Mouse (Mus musculus) kidney, postnatal 36 days (tissue): ENCODE data around the gene Mapk8ip1.
"Not testable (repeated sequence)": the region's sequence is repeated elsewhere in the genome, so short reads cannot be mapped to it uniquely, and the experiment has no call there.

Source experiments
- DNase-seq, 2 experiments: peaks; one replicate each; pipeline ENCODE4 v3.0.0; 2021 to 2022; ENCODE audit warnings: mixed read lengths in 2 of 2

The Mapk8ip1 gene

DNA sequence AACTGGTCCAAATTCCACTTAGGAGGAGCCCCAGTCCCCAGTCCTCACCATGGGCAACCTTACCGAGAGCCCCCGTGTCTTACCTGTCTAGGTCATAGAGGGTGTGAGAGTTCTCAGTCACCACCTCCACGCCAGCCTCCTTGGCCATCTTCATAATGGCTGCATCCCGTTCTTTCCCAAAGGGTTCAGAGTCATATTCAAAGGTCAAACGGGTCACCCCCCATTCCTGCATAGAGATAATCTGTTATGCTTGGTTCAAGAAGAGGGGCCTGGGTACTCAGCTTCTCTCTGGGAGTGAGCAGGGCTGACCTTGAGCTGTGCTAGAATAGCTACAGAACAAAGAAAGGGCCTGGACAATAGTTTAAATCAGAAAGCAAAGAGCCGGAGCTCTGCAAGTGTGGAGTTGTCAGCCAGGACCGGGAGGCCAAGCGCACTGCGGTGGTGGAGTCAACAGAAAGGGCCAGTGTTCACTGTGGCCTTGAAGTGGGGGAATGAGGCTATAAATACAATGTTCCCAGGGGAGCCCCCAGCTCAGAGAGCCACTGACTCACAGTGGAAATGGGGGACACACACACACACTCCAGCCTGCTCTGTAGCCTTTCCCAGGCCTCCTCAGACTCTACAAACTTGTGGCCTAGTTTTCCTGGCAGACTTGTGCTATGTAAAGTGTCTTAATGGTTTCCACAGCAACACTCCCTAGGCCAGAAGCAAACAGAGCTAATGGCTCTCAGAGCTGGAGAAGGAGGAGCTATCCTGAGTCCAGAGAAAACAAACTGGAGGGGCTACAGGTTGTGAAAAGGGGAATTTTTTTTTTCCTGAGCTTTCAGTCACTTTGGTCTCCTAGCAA, 23.6 kb upstream of the Mapk8ip1 start:
- peak in 1 of 2 experiments; percentile 58 for DNase-seq

DNA sequence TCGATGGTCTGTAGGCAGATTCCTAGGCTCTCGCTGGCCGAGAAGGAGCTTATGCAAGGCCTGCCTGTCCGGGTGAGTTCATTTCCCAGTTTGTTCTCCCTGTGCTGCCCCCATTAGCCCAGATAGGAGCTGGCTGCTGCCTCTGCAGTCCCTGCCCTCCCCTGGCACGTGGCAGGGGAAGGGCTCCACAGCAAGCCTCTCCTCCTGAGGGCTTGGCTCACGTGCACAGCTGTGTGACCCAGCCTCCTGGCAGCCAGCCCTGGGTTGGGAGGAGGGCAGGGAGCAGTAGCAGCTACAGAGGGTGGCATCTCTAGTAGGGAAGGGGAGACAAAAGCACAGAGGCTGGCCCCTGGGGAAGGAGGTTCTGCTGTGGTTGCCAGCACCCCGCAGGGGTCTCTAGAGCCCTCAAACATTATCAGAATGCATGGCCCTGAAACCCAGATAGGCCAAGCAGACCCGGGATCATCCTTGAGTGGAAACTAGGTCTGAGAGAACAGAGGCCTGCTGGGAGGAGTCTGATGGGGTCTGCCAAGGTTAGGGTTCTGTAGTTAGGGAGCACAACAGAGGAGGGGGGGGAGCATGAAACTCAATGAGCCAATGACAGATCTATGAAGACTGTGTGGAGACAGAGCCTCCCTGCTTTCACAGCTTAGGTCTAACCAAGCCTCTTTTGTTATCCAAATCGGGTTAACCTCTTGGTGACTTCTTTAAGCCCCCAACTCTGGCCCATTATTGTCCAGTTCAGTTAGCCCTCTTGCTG, 22.8 kb upstream of the Mapk8ip1 start:
- DNase-seq: peak; percentile 98 to 99

DNA sequence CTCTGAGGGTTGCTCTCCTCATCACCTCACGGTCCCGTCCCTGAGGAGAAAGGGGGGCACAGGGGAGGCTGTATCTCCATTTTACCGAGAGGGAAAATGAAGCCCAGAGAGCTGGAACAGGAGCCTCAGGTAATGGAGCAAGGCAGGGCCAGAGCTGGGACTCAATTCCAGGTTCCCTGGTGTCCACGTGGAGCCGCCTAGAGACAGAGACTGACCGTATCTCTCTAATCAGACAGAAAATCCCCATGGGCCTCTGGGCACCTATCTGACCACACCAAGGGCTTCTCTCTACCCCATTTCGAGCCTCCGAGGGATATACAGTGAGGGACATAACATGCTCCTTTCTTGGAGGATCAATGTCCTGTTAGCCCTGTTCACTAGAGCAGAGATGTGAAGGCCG, 22.1 kb upstream of the Mapk8ip1 start:
- DNase-seq: no peak

DNA sequence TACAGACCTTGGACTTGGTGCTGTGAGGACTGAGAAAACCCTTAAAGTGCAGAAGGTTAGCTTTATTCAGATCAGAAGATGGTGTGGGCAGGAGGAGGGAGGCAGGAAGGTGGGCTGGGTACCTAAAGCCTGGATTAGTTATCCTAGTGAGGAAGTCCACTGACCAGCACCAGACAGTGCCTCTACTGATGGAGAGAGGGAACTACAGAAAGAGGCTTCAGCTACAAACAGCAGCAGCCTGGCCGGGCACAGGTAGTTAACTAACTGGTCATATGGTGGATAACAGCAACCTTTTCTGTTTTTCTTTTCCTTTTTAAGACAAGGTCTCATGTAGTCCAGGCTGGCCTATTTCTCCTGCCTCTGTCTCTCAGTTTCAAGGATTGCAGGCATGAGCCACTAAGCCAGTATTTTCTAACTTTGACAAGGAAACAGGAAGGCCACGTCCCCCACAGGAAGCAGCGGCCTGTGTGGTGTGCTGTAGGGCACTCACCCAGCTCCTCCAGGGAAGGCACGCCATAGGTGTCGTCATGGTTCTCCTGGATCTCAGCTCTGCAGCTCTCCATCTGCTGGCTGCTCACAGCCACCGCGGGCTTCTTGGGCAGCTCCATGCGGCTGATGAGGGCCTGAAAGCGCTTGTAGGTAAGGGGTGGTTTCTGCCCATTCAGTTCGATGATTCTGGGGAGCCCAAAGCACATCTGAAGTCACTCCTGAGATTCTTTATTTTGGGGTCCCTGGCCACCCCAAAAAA, 21.5 kb upstream of the Mapk8ip1 start:
- peak in 1 of 2 experiments; percentile 50 for DNase-seq

DNA sequence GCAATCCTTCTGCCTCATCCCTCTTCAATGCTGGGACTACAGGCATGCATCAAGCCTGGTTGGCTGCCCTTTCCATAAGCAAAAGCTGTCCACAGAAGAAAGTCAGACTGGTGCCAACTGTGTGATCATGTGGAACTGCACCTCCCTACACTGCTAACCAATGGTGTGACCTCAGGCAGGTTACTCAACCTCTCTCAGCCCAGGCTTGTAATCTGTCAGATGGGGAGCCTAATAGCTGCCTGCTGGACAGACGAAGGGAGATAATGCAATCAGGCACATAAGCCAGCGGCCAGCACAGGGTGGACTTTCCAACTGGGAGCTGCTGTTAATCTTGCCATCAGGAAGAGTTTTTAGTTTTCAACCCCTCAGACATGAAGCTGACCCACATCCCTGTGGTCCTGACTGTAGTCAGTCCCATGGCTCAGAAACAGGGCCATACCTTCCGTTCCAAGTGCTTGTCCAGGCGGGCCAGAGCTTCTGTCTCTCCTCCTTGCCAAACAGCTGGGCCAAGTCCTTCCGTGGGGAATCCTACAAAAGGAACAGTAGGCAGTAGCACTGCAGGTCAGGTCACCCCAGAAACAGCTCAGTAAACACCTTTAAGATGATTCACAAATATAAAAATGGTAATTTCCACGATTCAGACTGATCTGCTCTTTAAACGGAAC, 20.8 kb upstream of the Mapk8ip1 start:
- DNase-seq: peak; percentile 53 to 79

DNA sequence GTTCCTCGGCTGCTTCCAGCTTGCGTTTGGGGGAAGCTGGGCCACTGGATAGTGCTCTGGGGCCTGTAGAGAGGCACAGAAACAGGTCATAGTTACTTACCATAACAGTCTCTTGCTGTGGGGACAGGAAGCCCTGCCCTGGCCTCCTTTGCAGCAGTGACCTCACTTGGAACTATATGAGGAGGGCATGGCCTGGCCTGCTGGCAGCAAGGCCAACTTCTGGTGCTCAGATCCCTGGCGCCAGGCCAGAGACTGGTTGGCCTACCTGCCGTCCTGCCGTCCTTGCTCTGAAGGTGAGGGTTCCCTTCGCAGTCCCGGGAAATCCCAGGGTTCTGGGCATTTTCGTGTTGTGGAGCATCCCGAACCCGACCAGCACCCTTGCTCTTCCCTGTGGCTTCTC, 10.6 kb upstream of the Mapk8ip1 start:
- peak in 1 of 2 experiments; percentile 69 for DNase-seq

DNA sequence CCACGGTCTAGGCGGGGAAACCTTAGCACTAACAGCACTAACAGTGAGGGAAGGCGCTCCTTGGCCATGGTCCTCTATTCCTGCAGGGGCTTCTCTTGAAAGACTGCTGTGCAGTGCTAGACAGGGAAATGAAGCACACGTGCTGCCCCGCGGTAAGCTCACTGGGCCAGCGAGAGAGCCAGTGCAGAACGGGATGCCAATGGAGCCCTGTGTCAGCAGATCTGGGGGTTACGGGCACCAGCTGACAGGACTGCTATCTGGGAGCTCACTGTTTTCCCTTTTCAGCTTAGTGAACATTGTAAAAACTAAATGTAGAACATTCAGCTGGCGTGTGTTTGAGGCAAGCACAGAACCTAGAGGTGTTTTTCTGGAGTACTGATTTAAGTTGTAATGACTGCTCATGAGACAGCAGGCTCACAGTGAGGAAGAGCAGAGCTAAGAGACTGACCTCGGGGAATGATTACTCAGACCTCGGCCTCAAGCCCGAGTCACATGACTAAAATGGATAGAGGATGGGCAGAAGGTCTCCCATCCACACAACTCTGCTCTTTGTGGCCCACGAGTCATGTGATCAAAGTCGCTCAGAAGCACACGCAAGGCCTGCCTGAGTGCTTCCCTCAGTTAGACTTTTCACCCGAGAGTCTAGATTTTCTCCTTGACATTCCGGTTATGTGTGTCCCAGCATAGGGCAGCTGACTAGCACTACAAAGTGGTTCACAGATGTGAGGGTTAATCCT, 7.4 kb upstream of the Mapk8ip1 start:
- peak; percentile 68 to 75 for DNase-seq

DNA sequence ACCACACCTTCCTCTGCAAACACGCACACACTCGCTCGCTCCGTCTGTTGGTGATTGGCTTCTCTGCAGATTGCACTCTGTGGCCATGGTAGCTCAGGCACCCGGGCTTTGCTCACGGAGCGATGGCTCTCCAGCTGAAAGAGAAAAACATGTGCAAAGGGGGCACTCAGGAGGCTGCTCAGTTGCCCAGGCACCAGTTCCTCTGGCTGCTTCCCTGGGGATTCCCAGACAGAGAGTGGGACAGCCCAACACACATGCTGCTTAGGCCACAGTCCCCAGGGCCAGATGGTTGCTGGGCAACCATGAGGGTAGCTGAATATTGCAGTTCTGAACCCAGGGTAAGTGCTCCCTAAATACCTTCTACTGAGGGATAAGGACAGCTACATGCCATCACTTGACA, 4.6 kb upstream of the Mapk8ip1 start:
- no peak for DNase-seq

DNA sequence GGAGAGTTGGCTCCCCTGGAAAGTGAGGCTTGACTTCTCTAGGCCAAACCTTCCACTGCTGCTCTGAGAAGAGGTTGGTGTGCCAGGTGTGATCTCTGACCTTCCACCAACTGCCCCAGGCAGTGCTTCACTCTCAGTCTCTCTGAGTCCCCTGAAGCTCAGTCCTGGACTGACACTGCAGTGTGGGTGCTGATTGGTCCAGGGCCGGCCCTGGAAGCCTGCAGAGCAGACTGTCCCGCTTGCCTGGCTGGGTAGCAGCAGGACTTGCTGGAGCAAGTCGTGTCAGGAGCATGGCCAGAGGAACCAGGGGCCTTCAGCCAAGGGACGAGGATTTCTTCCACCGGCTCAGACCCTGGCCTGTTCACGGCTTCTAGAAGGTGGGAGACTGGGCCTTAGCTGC, 3.7 kb upstream of the Mapk8ip1 start:
- no peak for DNase-seq

DNA sequence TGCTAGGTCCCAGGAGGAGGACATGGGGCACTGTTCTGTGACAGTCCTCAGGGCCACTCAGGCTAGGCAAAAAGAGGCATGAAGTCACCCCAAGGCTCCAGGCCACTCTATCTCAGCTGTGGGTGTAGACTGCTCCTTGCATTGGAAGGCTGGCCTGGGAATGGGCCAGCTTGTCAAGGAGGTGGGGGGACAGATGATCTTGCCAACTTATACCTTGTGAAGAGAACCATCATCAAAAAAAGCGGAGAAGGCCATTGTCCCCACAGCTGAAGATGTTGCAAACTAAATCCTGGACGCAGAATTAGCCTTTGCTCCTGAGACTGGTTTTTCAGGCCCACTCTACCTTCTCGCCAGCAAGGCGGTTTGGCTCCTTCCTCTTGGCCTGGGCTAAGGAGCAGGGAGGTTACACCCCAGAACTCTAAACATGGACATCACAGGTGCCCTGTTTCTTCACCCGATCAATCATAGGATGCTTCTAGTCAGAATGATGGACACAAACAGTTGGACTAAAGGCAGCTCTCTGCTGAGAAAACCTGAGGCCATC, 2.8 kb upstream of the Mapk8ip1 start:
- DNase-seq: no peak

DNA sequence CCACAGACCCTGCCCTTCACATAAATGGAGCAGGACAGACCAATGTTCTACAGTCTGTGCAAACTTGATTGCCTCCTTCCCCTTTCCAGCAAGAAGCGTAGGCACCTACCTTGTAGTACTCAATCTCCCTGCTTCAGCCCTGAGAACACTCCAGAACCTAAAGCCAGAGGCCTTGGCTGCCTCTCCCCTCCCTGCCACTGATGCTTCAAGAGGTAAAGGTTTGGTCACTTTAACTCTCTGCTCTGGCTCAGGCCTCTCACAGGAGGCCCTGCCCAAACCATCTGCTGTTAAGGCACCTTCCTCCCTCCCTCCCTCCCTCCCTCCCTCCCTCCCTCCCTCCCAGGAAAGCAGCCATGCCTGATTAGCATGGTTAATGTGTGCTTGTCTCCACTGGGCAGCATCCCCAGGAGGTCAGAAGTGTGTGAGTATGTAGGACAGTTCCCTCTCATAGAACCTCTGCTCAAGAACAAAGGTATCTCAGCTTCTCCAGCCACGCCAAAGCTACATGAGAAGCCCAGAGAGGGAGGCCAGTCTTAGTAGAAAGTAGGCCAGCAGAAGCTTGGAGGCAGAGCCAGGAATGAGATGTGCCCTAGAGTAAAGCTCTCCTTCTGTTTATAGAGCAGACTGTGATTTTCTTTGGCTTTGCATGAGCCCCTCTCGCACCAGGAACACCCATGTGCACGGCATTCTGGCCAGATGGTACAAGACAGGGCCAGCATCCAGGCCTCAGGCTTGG, 1.7 kb upstream of the Mapk8ip1 start:
- peak; percentile 65 to 76 for DNase-seq

DNA sequence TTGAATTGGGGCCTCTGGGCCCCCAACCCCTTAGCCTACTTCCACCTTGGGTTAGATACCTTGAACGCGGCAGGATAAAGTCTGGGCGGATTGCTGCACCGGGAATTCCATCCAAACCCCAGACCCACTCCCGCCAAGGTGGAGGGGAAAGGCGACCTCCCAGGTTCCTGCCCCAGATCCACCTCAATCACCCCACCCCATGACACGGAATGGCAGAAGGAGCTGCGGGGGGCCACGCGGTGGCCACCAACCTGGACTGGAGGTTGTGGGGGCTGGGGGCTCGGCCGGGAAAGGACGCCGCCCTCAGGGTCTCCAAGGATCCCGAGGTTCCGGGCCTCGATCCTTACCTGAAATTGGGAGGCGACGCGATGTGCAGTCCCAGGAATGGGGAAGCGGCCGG, 381 bp downstream of the Mapk8ip1 start:
- DNase-seq: no peak

DNA sequence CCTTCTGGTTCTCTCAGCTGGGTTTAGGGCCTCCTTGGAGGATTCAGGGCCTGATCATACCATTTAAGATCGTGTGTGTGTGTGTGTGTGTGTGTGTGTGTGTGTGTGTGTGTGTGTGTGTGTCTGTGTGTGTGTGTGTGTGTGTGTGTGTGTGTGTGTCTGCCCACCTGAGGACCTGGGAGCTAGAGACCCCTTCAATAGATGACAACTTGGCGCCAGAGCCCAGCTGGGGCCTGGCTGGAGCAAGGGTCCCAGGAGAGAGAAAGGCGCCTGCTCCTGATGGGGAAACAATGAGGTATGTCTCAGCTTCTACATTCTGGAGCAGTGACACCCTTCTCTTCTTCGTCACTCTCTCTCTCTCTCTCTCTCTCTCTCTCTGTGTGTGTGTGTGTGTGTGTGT, 1.2 kb downstream of the Mapk8ip1 start:
- DNase-seq: not testable (repeated sequence)

DNA sequence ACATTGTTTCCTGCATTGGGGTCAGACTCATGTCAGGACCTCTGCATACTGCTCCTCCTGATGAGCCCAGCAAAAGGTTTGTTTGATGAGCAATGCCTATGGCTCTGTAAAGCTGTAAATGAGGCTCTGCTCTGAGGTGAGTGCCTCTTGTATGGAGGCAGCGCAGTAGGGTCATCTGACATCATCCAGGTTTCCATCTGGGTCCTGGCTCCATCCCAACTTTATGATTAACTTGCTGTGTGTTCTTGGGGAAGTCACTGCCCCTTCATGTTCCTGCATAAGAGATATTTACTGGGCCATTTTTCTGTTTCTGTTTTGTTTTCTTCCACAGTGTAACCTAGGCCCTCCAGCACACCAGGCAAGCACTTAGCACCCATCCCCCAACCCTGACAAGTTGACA, 3.6 kb downstream of the Mapk8ip1 start:
- DNase-seq: no peak

DNA sequence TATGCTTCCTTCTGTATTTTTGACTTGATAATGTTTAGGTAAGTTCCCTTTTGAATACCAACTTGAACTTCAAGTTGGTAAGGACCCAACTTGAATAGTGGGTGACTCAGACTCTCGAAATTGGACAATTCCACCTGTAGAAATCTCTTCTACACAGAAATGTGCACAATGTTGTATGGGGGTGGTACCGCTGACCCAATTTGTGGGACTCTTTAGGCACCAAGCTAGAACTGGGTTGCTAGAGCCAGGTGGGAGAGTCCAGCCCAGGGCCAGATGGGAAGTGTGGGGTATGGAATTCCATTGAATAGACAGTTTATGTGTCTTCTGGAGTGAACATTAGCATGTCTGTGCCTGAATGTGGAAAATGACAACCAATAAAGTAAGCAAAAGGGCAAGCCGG, 5.5 kb downstream of the Mapk8ip1 start:
- no peak for DNase-seq

DNA sequence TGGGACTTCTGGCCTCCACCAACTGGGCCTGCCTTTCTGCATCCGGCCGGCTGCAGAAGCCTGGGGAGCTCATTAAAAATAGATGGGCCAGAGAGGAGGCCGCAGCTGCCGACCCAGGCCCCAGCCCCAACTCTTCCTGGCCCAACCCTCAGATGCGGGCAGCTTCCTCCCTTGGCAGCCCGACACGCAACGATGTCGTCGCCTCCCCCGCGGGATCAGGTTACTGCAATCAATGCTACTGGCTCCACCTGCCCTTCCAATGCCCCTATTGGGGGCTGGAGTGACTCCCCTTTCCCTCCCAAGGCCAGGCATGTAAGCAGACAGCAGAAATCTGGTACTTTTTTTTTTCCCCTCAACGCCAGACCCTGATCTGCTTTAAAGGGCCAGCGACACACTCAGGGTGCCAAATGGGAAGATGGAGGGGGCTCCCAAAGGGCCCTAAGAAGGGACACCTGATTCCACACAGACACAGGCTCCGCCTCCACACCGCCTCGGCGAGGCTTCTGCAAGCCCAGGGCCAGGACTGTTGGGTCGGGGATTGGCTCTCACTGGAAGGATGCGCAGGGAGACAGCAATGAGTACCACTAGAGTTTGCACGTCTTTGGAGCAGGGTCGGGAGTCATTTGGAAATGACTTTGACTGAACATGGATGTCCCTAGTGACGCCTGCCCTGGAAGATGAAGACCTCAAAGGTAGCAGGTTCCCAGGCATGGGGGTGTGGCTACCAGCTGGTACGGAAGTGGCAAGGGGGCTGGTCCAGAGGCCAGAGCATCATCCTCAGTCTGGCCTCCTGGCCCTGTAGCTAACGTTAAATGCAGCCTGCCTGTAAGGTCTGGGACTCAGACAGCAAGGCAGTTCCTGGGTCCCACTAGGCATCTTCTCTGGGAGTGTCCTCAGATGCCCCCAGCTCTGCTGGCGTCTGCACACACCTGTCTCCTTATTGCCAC, 8.5 kb downstream of the Mapk8ip1 start:
- DNase-seq: no peak

DNA sequence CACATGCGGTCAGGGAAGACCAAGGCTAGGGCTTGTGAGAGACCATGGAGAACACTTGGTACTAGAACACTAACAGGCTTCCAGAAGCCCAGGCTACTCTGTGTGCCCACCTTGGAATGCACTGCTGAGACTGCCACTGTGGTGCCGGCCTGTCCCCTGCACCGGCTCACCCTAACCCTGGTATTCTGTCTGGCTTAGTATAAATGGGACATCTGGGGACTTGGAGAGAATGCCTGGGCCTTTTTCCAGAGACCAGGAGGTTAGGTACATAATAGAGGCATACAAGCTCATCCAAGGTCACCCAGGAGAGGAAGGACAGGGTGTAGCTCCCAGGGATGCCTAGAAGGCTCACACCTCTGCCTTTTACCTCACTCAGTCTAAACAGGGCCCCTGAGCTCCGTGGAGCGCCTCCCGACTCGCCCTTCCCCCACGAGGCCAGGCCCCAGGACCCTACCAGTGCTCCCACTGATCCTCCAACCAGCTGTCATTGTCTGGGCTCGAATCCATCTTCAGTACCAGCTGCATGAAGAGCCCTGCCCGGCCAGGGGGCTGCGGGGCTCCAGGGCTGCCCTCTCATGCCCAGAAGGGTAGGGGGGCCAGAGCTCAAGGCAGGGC, 9.3 kb downstream of the Mapk8ip1 start:
- DNase-seq: no peak

DNA sequence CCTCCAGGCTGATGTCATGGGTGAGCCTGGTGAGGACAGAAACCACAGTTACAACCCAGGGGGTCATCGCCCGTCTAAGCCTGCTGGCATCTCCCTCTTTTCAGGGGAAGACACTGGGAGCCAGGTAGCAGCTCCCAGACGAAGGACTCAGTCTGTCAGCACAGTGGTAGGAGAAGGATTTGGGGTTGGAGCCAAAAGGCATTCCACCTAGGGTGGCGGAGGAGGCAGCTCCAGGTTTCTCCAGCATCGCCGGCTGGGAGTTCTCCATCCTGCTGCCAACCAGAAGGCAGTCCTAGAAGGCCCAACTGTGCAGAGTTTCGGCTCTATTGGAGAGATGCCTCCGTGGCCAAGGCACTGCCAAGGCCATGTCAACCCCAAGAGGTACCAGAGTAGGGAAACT, 9.9 kb downstream of the Mapk8ip1 start:
- DNase-seq: no peak

DNA sequence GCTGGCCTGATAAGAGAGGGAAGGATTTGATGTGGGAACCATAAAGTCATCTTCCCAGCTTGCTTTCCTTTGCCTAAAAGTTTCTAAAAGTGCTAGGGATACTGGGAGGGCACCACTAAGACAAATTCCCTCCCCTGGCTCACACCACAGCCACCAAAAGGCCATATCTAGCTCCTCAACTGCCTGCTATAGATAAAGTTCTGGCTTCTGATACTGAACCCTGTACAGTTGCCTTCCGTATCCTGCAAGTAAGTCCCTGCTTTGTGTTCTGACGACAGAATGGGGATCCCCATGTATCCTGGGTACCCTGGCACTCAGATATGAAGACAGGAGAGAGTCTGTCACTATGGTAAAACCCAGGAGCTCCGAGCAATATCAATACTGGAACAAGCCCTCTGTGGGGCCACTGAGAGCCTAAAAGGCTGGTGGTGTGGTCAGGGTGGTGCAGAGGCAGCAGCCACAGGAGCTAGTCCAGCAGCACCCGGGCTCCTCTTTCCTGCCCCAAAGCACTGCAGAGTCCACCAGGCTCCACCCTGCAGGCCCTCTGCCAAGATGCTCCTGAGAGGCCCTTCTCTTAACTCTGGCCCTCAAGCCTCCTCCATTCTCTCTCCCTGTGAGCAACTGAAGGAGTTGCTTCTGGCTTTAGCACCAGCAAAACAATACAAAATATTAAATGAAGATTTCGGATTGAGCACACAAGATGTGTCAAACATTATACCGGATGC, 10.7 kb downstream of the Mapk8ip1 start:
- peak in 1 of 2 experiments; percentile 66 for DNase-seq
